Mouse (Mus musculus) lung, adult 2 months (tissue): ENCODE results near the gene Ctps2.

Experiments used
- CTCF ChIP-seq: fragments of 200-500 bp; IDR thresholded peaks from 2 replicates; pipeline ENCODE4 v1.5.1; 2011; ENCODE audit warnings: mild to moderate bottlenecking, low read length, control low read depth; ENCODE audit not compliant: insufficient read depth
- POLR2A ChIP-seq: fragments of 200-500 bp; IDR thresholded peaks from 2 replicates; pipeline ENCODE4 v1.6.1; 2011; ENCODE audit warnings: low read depth, mild to moderate bottlenecking, control low read depth, low read length, borderline replicate concordance; ENCODE audit errors: extremely low read depth

GRCm38 (mm10) chrX:162902040-162902734 is 1.1 kb downstream of the Ctps2 start:
- no peak for TF ChIP-seq CTCF
- no peak for TF ChIP-seq POLR2A
